12 mouse cellular contexts compared by ENCODE assay signal in genomic region chr13:29232681-29233080, GRCm38 (mm10).
DNase-seq lines count a peak whose midpoint lies in the region; ATAC-seq and TF ChIP-seq lines count a peak whose summit lies in the region.
"Had no signal": no experiment of that assay in that cellular context is flagged by ENCODE, and none has a peak within 500 bp of the region (broad histone marks: within the 10 kb centered on the region; RNA-seq: fewer than 3 reads in every experiment).

No protein-coding gene starts in this region.

- ATAC-seq in forebrain, postnatal 0 days: no peak
- no peak for ATAC-seq in forebrain, embryonic 12.5 days (ENCODE audit: low FRiP score)
- ATAC-seq in intestine, embryonic 15.5 days: no peak
- ATAC-seq: midbrain, embryonic 15.5 days had no signal

- DNase-seq in forebrain, postnatal 0 days: peak; percentile 60
- peak; percentile 42 to 48 for DNase-seq in right cerebral cortex, postnatal 10 days (ENCODE audit: low spot score in 2 of 2)
- no peak for DNase-seq in right cerebral cortex, adult 18-20 months
- peak; percentile 35 for DNase-seq in brain, adult 2 months (ENCODE audit: low read depth, low spot score)
- peak; percentile 68 for DNase-seq in mesoderm, embryonic 11.5 days (ENCODE audit: low read depth, low spot score)
- no peak for DNase-seq in heart, postnatal 36 days
- DNase-seq: heart, adult 2 months had no signal

- 42% methylated on average over 4 of the region's 4 CpGs for WGBS in forebrain, postnatal 0 days
- WGBS in forebrain, embryonic 12.5 days: 66% methylated on average over 4 of the region's 4 CpGs
- WGBS in intestine, embryonic 15.5 days: 47% methylated on average over 4 of the region's 4 CpGs

- H3K27ac ChIP-seq in forebrain, postnatal 0 days (ENCODE audit: low read depth, low read length): no peak overlapping the region
- no peak overlapping the region for H3K27ac ChIP-seq in forebrain, embryonic 12.5 days
- no peak overlapping the region for H3K27ac ChIP-seq in intestine, embryonic 15.5 days
- H3K27ac ChIP-seq: heart, adult 2 months; limb, embryonic 13.5 days; midbrain, embryonic 15.5 days had no signal

- no peaks in the 10 kb centered on the region for H3K9me3 ChIP-seq in forebrain, postnatal 0 days (ENCODE audit: low read length)
- H3K9me3 ChIP-seq in forebrain, embryonic 12.5 days: peaks cover 9% of the 10 kb centered on the region; the same call in 1 of the 2 replicates
- no peaks in the 10 kb centered on the region for H3K9me3 ChIP-seq in intestine, embryonic 15.5 days
- H3K9me3 ChIP-seq: G1E; limb, embryonic 13.5 days had no signal

- no peak overlapping the region for H3K4me3 ChIP-seq in forebrain, postnatal 0 days (ENCODE audit: low read depth, low read length)
- H3K4me3 ChIP-seq in forebrain, embryonic 12.5 days (replicated peaks): no peak overlapping the region
- H3K4me3 ChIP-seq in intestine, embryonic 15.5 days (replicated peaks): no peak overlapping the region
- H3K4me3 ChIP-seq: heart, adult 2 months; limb, embryonic 13.5 days; midbrain, embryonic 15.5 days had no signal

- H3K4me2 ChIP-seq in forebrain, postnatal 0 days (ENCODE audit: low read depth): no peak overlapping the region
- no peak overlapping the region for H3K4me2 ChIP-seq in forebrain, embryonic 12.5 days
- H3K4me2 ChIP-seq in intestine, embryonic 15.5 days (replicated peaks): no peak overlapping the region
- H3K4me2 ChIP-seq: limb, embryonic 13.5 days; midbrain, embryonic 15.5 days had no signal

- H3K27me3 ChIP-seq in forebrain, postnatal 0 days (ENCODE audit: insufficient read depth, low read length): no peaks in the 10 kb centered on the region
- no peaks in the 10 kb centered on the region for H3K27me3 ChIP-seq in forebrain, embryonic 12.5 days
- no peaks in the 10 kb centered on the region for H3K27me3 ChIP-seq in intestine, embryonic 15.5 days (replicated peaks)
- H3K27me3 ChIP-seq: limb, embryonic 13.5 days; midbrain, embryonic 15.5 days had no signal

- H3K4me1 ChIP-seq in forebrain, postnatal 0 days (ENCODE audit: insufficient read depth): no peaks in the 10 kb centered on the region
- H3K4me1 ChIP-seq in forebrain, embryonic 12.5 days: no peaks in the 10 kb centered on the region
- H3K4me1 ChIP-seq in intestine, embryonic 15.5 days (replicated peaks): no peaks in the 10 kb centered on the region
- H3K4me1 ChIP-seq: limb, embryonic 13.5 days; midbrain, embryonic 15.5 days had no signal

- no peak overlapping the region for H3K9ac ChIP-seq in forebrain, postnatal 0 days
- no peak overlapping the region for H3K9ac ChIP-seq in forebrain, embryonic 12.5 days
- no peak overlapping the region for H3K9ac ChIP-seq in intestine, embryonic 15.5 days
- H3K9ac ChIP-seq: limb, embryonic 13.5 days; midbrain, embryonic 15.5 days had no signal

- H3K36me3 ChIP-seq in forebrain, postnatal 0 days (ENCODE audit: insufficient read depth): no peaks in the 10 kb centered on the region
- no peaks in the 10 kb centered on the region for H3K36me3 ChIP-seq in forebrain, embryonic 12.5 days (replicated peaks)
- H3K36me3 ChIP-seq in intestine, embryonic 15.5 days: no peaks in the 10 kb centered on the region
- H3K36me3 ChIP-seq: G1E; limb, embryonic 13.5 days; midbrain, embryonic 15.5 days had no signal

- no peak for TF ChIP-seq CTCF in forebrain, postnatal 0 days (IDR thresholded peaks at IDR 0.05; ENCODE audit: low read depth)

- intact Hi-C loops in heart, postnatal 36 days (cut with DNase I): no loop called here

Comparison
In these comparisons a context has a peak if more than half of its experiments do, and no peak if none do; other contexts are left out.
1. DNase-seq: peak in forebrain, postnatal 0 days (single experiment), right cerebral cortex, postnatal 10 days (2 of 2), brain, adult 2 months (single experiment) and mesoderm, embryonic 11.5 days (single experiment); none in right cerebral cortex, adult 18-20 months (single experiment) and heart, postnatal 36 days (0 of 2).